Mouse (Mus musculus) forelimb bud, embryonic 11.5 days (tissue): ENCODE results near the gene Gm7861.
"Not testable (repeated sequence)": the region's sequence is repeated elsewhere in the genome, so short reads cannot be mapped to it uniquely, and the experiment has no call there.

Experiments used
- DNase-seq: peaks from one replicate; pipeline ENCODE4 v3.0.0-alpha.2; 2012; ENCODE audit warnings: low read depth, low spot score

Gene Gm7861

GRCm38 (mm10) chr8:21594408-21594807 lies at the start of gene Gm7861:
Gene Gm7861, minus strand, starts transcription at chr8:21594508.
- not testable (repeated sequence) for DNase-seq

DNA sequence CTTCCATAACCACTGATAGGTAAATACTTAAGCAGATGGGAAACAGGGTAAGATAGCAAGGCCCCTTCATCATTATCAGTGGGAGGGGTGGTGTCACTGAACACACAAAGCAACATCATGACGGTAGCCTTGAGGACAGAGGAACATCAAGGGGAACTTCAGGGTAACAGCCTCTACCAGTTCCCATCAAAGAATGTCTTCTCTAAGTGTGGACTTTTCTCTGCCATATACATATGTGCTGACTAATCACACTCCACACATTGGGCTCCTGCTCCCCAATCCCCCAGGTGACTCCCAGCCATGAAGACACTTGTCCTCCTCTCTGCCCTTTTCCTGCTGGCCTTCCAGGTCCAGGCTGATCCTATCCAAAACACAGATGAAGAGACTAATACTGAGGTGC lies 23.6 kb upstream of the Gm7861 start, which contains the start of gene Defa26:
TSS of gene Defa26 (plus strand) at position 301 of the 400 bp plus-strand sequence.
- DNase-seq: not testable (repeated sequence)

DNA sequence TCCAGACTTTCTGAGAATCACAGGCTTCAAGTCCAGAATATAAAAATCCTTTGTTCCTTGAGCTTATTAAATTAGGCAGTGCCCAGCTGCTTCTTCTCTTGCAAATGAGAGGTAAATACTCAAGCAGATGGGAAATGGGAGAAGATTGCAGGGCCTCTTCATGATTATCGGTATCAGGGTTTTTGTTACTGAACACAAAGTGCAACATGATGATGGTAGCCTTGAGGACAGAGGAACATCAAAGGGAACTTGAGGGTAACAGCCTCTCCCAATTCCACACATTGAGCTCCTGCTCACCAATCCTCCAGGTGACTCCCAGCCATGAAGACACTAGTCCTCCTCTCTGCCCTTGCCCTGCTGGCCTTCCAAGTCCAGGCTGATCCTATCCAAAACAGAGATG lies 11.6 kb downstream of the Gm7861 start, which contains the start of gene Defa28:
TSS of gene Defa28 (plus strand) at position 301 of the 400 bp plus-strand sequence.
- not testable (repeated sequence) for DNase-seq

GRCm38 (mm10) chr8:21565086-21565485 lies 29.2 kb downstream of the Gm7861 start, which contains the start of gene Defa37:
Gene Defa37, plus strand, starts transcription at chr8:21565386.
- not testable (repeated sequence) for DNase-seq
